Mouse (Mus musculus) cerebellum, adult (tissue): ENCODE results near the gene Gng7.
A peak's percentile ranks its signal among the peaks of the same experiment; 100 is the strongest.

Experiments used
- ATAC-seq: cut with Nextera tagmentation; 2 replicates; pipeline ENCODE4 v1.9.2; 2017; ENCODE audit warnings: mild to moderate bottlenecking, moderate library complexity, mixed read lengths; ENCODE audit not compliant: insufficient number of reproducible peaks, low FRiP score, low TSS enrichment

Gene Gng7

GRCm38 (mm10) chr10:80951761-80952390 lies 62.9 kb downstream of the Gng7 start:
- ATAC-seq: no peak

GRCm38 (mm10) chr10:80950314-80950713 lies 64.4 kb downstream of the Gng7 start:
- ATAC-seq: no peak

GRCm38 (mm10) chr10:80949081-80949480 lies 65.7 kb downstream of the Gng7 start:
- ATAC-seq: no peak

GRCm38 (mm10) chr10:80948570-80948969 lies 66.2 kb downstream of the Gng7 start:
- ATAC-seq: no peak

- no peak for ATAC-seq
These were observed 66.9 kb downstream of the Gng7 start for GRCm38 (mm10) chr10:80947802-80948201.

- ATAC-seq: no peak
These were observed 67.9 kb downstream of the Gng7 start for GRCm38 (mm10) chr10:80946684-80947437.

- no peak for ATAC-seq
These were observed 70.5 kb downstream of the Gng7 start for GRCm38 (mm10) chr10:80944231-80944630.

GRCm38 (mm10) chr10:80943701-80944100 lies 71.0 kb downstream of the Gng7 start:
- no peak for ATAC-seq

- no peak for ATAC-seq
These were observed 71.8 kb downstream of the Gng7 start for GRCm38 (mm10) chr10:80942919-80943318.

- ATAC-seq: no peak
These were observed 73.8 kb downstream of the Gng7 start for GRCm38 (mm10) chr10:80940988-80941347.

- ATAC-seq: no peak
These were observed 74.3 kb downstream of the Gng7 start for GRCm38 (mm10) chr10:80940320-80940987.

GRCm38 (mm10) chr10:80939671-80940070 lies 75.1 kb downstream of the Gng7 start:
- peak; percentile 26; the same call in 1 of the 2 replicates for ATAC-seq

GRCm38 (mm10) chr10:80938831-80939550 lies 75.8 kb downstream of the Gng7 start:
- no peak for ATAC-seq

- ATAC-seq: no peak
These were observed 77.1 kb downstream of the Gng7 start for GRCm38 (mm10) chr10:80937646-80938045.

- no peak for ATAC-seq
These were observed 78.0 kb downstream of the Gng7 start for GRCm38 (mm10) chr10:80936810-80937164.

- no peak for ATAC-seq
These were observed 78.5 kb downstream of the Gng7 start for GRCm38 (mm10) chr10:80936135-80936809.

- no peak for ATAC-seq
These were observed 79.0 kb downstream of the Gng7 start for GRCm38 (mm10) chr10:80935698-80936097.

- ATAC-seq: no peak
These were observed 79.5 kb downstream of the Gng7 start for GRCm38 (mm10) chr10:80935241-80935640.

GRCm38 (mm10) chr10:80934136-80934985 lies 80.4 kb downstream of the Gng7 start:
- no peak for ATAC-seq
